In genomic region chr11:3371599-3372295, GRCm38 (mm10) we compare ENCODE assay signal across 8 mouse cellular contexts. TPM values are rescaled to one million over a fixed set of nuclear protein-coding genes. Genes with fewer than 3 reads are reported as not detected.
A peak's percentile ranks its signal among the peaks of the same experiment; 100 is the strongest.
DNase-seq lines count a peak whose midpoint lies in the region; ATAC-seq and TF ChIP-seq lines count a peak whose summit lies in the region.

No protein-coding gene starts in this region.

- H3K4me1 ChIP-seq in thymus, adult 2 months (replicated peaks; ENCODE audit: control insufficient read depth, insufficient read depth, low read length): peaks cover 13% of the 10 kb centered on the region
- peaks cover 32% of the 10 kb centered on the region for H3K4me1 ChIP-seq in liver, embryonic 13.5 days (replicated peaks)

- ATAC-seq in liver, embryonic 13.5 days (ENCODE audit: low read depth): no peak; the same call in 1 of the 2 replicates
- no peak; the same call in 1 of the 2 replicates for ATAC-seq in megakaryocyte progenitor cell, adult 5-6 weeks (replicated peaks; ENCODE audit: poor library complexity)

- H3K9ac ChIP-seq in liver, embryonic 13.5 days: peak overlapping the region; percentile 53

- no peak overlapping the region for H3K27ac ChIP-seq in thymus, adult 2 months (ENCODE audit: control insufficient read depth, insufficient read depth, low read length)
- H3K27ac ChIP-seq in liver, embryonic 13.5 days: no peak overlapping the region

- DNase-seq in cerebellum, postnatal 14 days: peak; percentile 18 to 28
- DNase-seq in cerebellum, postnatal 10 days: no peak
- no peak for DNase-seq in thymus, adult 2 months
- no peak for DNase-seq in thymus, postnatal 0 days (ENCODE audit: low spot score)
- no peak for DNase-seq in liver, embryonic 13.5 days
- no peak for DNase-seq in ovary, postnatal 36 days (ENCODE audit: low spot score)
- DNase-seq in spleen, postnatal 4 days (ENCODE audit: low spot score in 2 of 2): no peak

- peak overlapping the region; percentile 78 for H3K4me2 ChIP-seq in liver, embryonic 13.5 days

- H3K4me3 ChIP-seq in thymus, adult 2 months (ENCODE audit: control insufficient read depth, insufficient read depth, low read length): peak overlapping the region; percentile 62
- H3K4me3 ChIP-seq in liver, embryonic 13.5 days (replicated peaks): peak overlapping the region; percentile 49

- H3K36me3 ChIP-seq in thymus, adult 2 months (ENCODE audit: control insufficient read depth, insufficient read depth, low read length): no peaks in the 10 kb centered on the region
- H3K36me3 ChIP-seq in liver, embryonic 13.5 days: no peaks in the 10 kb centered on the region; the same call in 1 of the 2 replicates

- no peaks in the 10 kb centered on the region for H3K27me3 ChIP-seq in thymus, adult 2 months (ENCODE audit: control insufficient read depth, insufficient read depth, low read length)
- no peaks in the 10 kb centered on the region for H3K27me3 ChIP-seq in liver, embryonic 13.5 days

- WGBS in thymus, adult 2 months: 36% methylated on average over 7 of the region's 7 CpGs
- 27% methylated on average over 7 of the region's 7 CpGs for WGBS in liver, embryonic 13.5 days (ENCODE audit: insufficient replicate concordance)

- no peaks in the 10 kb centered on the region for H3K9me3 ChIP-seq in liver, embryonic 13.5 days (replicated peaks)

- TF ChIP-seq POLR2A in thymus, adult 2 months (IDR thresholded peaks at IDR 0.05; ENCODE audit: control insufficient read depth, extremely low read depth, insufficient read depth, low read length, poor library complexity): no peak

- no peak for TF ChIP-seq CTCF in thymus, adult 2 months (IDR thresholded peaks at IDR 0.05; ENCODE audit: borderline replicate concordance, control insufficient read depth, extremely low read depth, insufficient read depth, low read length, poor library complexity)

RNA-seq across cellular contexts. Expression of gene Limk2, which starts 37.2 kb away (rescaled TPM):
- polyA plus RNA-seq in thymus, adult 2 months (2012; rRNA removed): 167 and 185 TPM in 2 replicates
- 46.8 and 47.0 TPM in 2 replicates for polyA plus RNA-seq in thymus, postnatal 0 days (2015; fragmentation: Nextera tagmentation; extraction: Ambion mirVana)
- polyA plus RNA-seq in liver, embryonic 13.5 days (2015; fragmentation: Nextera tagmentation; extraction: Ambion mirVana): 8.7 TPM in 2 replicates
- 16.9 and 17.0 TPM in 2 replicates for total RNA-seq in megakaryocyte progenitor cell, adult 5-6 weeks (2015)
- total RNA-seq in megakaryocyte progenitor cell, adult 5-6 weeks (2017): 20.1 and 30.0 TPM in 2 replicates

RNA-seq across cellular contexts. Expression of gene Pik3ip1, which starts 41.5 kb away (rescaled TPM):
- 151 and 153 TPM in 2 replicates for polyA plus RNA-seq in thymus, adult 2 months (2012; rRNA removed)
- 90.2 and 94.4 TPM in 2 replicates for polyA plus RNA-seq in thymus, postnatal 0 days (2015; fragmentation: Nextera tagmentation; extraction: Ambion mirVana)
- 1.1 and 1.5 TPM in 2 replicates for polyA plus RNA-seq in liver, embryonic 13.5 days (2015; fragmentation: Nextera tagmentation; extraction: Ambion mirVana)
- total RNA-seq in megakaryocyte progenitor cell, adult 5-6 weeks (2015): 16.6 and 20.1 TPM in 2 replicates
- total RNA-seq in megakaryocyte progenitor cell, adult 5-6 weeks (2017): 32.9 and 55.1 TPM in 2 replicates

Comparison
In these comparisons a context has a peak if more than half of its experiments do, and no peak if none do; other contexts are left out.
1. DNase-seq: peak in cerebellum, postnatal 14 days (2 of 2); none in cerebellum, postnatal 10 days (0 of 2), thymus, adult 2 months (single experiment), thymus, postnatal 0 days (single experiment), liver, embryonic 13.5 days (single experiment), ovary, postnatal 36 days (single experiment) and spleen, postnatal 4 days (0 of 2).
2. RNA of gene Pik3ip1, which starts 41.5 kb away (polyA plus RNA-seq): 151 to 153 TPM in thymus, adult 2 months and 90.2 to 94.4 TPM in thymus, postnatal 0 days; 1.1 to 1.5 TPM in liver, embryonic 13.5 days; every median in the first group is over 10 times any median in the second.